Mouse (Mus musculus): Measurements from ENCODE around the gene Paxx. TPM values are rescaled to one million over a fixed set of nuclear protein-coding genes. Genes with fewer than 3 reads are reported as not detected.

Paxx gene
- polyA plus RNA-seq, 1 experiment from 2014 or later = 23.5 TPM

- no peaks in the 10 kb centered on the region for H3K9me3 ChIP-seq (ENCODE audit: control insufficient read depth, low read length)
- no peak overlapping the region for H3K9ac ChIP-seq (ENCODE audit: low read depth, low read length)
- no peaks in the 10 kb centered on the region for H3K27me3 ChIP-seq (ENCODE audit: control insufficient read depth, insufficient read depth, low read length)
- H3K36me3 ChIP-seq (ENCODE audit: control insufficient read depth, insufficient read depth, low read length) = no peaks in the 10 kb centered on the region; the same call in 1 of the 2 replicates
- H3K4me3 ChIP-seq (ENCODE audit: low read length) = no peak overlapping the region
- H3K4me2 ChIP-seq (replicated peaks; ENCODE audit: low read depth, low read length) = no peak overlapping the region
- H3K27ac ChIP-seq (ENCODE audit: low read depth, low read length) = no peak overlapping the region
- H3K4me1 ChIP-seq (ENCODE audit: control insufficient read depth, insufficient read depth, low read length) = no peaks in the 10 kb centered on the region; the same call in none of the 2 replicates
- ATAC-seq (ENCODE audit: low FRiP score, low TSS enrichment) = no peak
- WGBS = 79% methylated on average over 5 of the region's 5 CpGs
Measured at GRCm38 (mm10) chr2:25458911-25459310, 2.0 kb downstream of the Paxx start.

- Histone ChIP-seq H3K9me3 (ENCODE audit: control insufficient read depth, low read length) (no peaks in the 10 kb centered on the region), H3K4me2 (replicated peaks; ENCODE audit: low read depth, low read length) (no peak overlapping the region), H3K9ac (ENCODE audit: low read depth, low read length) (no peak overlapping the region), H3K4me3 (ENCODE audit: low read length) (no peak overlapping the region), H3K27me3 (ENCODE audit: control insufficient read depth, insufficient read depth, low read length) (no peaks in the 10 kb centered on the region), H3K4me1 (ENCODE audit: control insufficient read depth, insufficient read depth, low read length) (no peaks in the 10 kb centered on the region; the same call in none of the 2 replicates), H3K36me3 (ENCODE audit: control insufficient read depth, insufficient read depth, low read length) (no peaks in the 10 kb centered on the region; the same call in 1 of the 2 replicates), H3K27ac (ENCODE audit: low read depth, low read length) (no peak overlapping the region)
- 90% methylated on average over 9 of the region's 9 CpGs for WGBS
- no peak for ATAC-seq (ENCODE audit: low FRiP score, low TSS enrichment)
Measured at GRCm38 (mm10) chr2:25457022-25457896, 3.6 kb downstream of the Paxx start.

DNA sequence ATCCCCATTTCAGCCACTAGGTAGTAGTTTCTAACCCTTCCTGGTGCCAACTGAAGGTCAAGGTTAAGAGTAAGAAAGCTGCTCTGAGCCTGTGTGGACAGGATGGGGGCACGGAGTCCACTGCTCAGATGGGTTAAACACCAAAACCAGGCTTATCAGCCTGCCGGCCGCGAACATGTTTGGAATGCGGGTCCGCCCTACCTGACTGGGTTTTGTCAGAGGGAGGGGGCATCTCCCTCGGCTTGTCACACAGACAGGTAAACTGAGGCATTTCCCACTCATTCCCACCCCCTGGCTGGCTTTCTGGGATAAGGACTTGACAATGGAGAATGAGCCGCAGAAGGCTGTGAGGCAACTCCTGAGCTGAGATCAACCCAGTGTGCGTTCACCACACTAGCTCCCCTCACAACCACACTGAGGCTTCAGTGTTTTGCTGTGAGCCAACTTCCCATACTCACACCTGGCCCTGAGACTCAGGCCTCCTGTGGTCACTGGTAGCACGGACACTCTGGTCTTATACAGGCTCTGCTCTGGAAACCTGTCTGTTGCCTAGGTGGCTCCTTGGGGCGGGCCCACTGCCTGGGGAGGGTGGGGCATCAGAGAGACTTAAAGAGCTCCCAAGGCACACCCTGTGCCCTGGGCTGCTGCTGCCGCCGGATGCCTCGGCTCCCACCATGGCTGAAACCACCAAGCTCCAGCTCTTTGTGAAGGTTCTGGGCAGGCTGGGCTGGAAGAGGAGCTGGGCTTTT, 4.5 kb downstream of the Paxx start, which contains the start of gene Clic3:
Gene Clic3 (plus strand): TSS at position 634 of the 749 bp plus-strand sequence.
- H3K27me3 ChIP-seq (ENCODE audit: control insufficient read depth, insufficient read depth, low read length) = no peaks in the 10 kb centered on the region
- H3K9me3 ChIP-seq (ENCODE audit: control insufficient read depth, low read length) = no peaks in the 10 kb centered on the region
- no peak within 1 kb of the TSS for H3K4me2 ChIP-seq (replicated peaks; ENCODE audit: low read depth, low read length)
- H3K9ac ChIP-seq (ENCODE audit: low read depth, low read length) = no peak within 1 kb of the TSS
- H3K36me3 ChIP-seq (ENCODE audit: control insufficient read depth, insufficient read depth, low read length) = no peaks in the 10 kb centered on the region; the same call in 1 of the 2 replicates
- no peaks in the 10 kb centered on the region; the same call in none of the 2 replicates for H3K4me1 ChIP-seq (ENCODE audit: control insufficient read depth, insufficient read depth, low read length)
- H3K4me3 ChIP-seq (ENCODE audit: low read length) = no peak within 1 kb of the TSS
- WGBS = 60% methylated on average over 14 of the region's 14 CpGs
- no peak within 1 kb of the TSS for H3K27ac ChIP-seq (ENCODE audit: low read depth, low read length)
- no peak for ATAC-seq (ENCODE audit: low FRiP score, low TSS enrichment)

- WGBS = 45% methylated on average over 1 of the region's 1 CpGs
- H3K4me1 ChIP-seq (ENCODE audit: control insufficient read depth, insufficient read depth, low read length) = no peaks in the 10 kb centered on the region
- H3K9me3 ChIP-seq (ENCODE audit: control insufficient read depth, low read length) = no peaks in the 10 kb centered on the region
Measured at GRCm38 (mm10) chr2:25452951-25453350, 7.9 kb downstream of the Paxx start.

GRCm38 (mm10) chr2:25450853-25451647, 9.8 kb downstream of the Paxx start:
- Histone ChIP-seq H3K27ac (ENCODE audit: low read depth, low read length) (no peak overlapping the region), H3K4me3 (ENCODE audit: low read length) (no peak overlapping the region), H3K4me2 (replicated peaks; ENCODE audit: low read depth, low read length) (no peak overlapping the region), H3K36me3 (ENCODE audit: control insufficient read depth, insufficient read depth, low read length) (peaks cover 12% of the 10 kb centered on the region; the same call in 1 of the 2 replicates), H3K4me1 (ENCODE audit: control insufficient read depth, insufficient read depth, low read length) (no peaks in the 10 kb centered on the region), H3K9me3 (ENCODE audit: control insufficient read depth, low read length) (no peaks in the 10 kb centered on the region), H3K27me3 (ENCODE audit: control insufficient read depth, insufficient read depth, low read length) (no peaks in the 10 kb centered on the region), H3K9ac (ENCODE audit: low read depth, low read length) (no peak overlapping the region)
- 86% methylated on average over 8 of the region's 8 CpGs for WGBS
- ATAC-seq (ENCODE audit: low FRiP score, low TSS enrichment) = no peak

More at GRCm38 (mm10) chr2:25452951-25453350, 7.9 kb downstream of the Paxx start:
- ATAC-seq (ENCODE audit: low FRiP score, low TSS enrichment) = no peak
- H3K4me3 ChIP-seq (ENCODE audit: low read length) = no peak overlapping the region
- H3K27me3 ChIP-seq (ENCODE audit: control insufficient read depth, insufficient read depth, low read length) = no peaks in the 10 kb centered on the region
- no peak overlapping the region for H3K9ac ChIP-seq (ENCODE audit: low read depth, low read length)
- H3K4me2 ChIP-seq (replicated peaks; ENCODE audit: low read depth, low read length) = no peak overlapping the region
- H3K36me3 ChIP-seq (ENCODE audit: control insufficient read depth, insufficient read depth, low read length) = peaks cover 3% of the 10 kb centered on the region; the same call in 1 of the 2 replicates
- no peak overlapping the region for H3K27ac ChIP-seq (ENCODE audit: low read depth, low read length)

DNA sequence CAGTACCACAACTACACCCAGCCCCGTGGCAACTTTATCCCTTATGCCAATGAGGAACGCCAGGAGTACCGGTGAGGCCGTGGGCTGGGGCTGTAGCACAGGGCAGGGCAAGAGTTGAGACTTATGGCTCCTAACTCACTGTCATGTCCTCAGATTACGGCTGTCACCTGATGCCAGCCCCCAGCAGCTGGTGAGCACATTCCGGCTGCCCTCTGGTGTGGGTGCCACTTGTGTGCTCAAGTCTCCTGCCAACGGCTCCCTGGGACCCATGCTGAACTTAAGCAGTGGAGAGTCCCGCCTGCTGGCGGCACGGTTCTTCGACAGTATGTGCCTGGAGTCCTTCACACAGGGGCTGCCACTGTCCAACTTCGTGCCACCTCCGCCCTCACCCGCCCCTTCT, 18.2 kb downstream of the Paxx start:
- Histone ChIP-seq H3K36me3 (ENCODE audit: control insufficient read depth, insufficient read depth, low read length) (peaks cover 41% of the 10 kb centered on the region), H3K9ac (ENCODE audit: low read depth, low read length) (no peak overlapping the region), H3K27me3 (ENCODE audit: control insufficient read depth, insufficient read depth, low read length) (no peaks in the 10 kb centered on the region), H3K4me1 (ENCODE audit: control insufficient read depth, insufficient read depth, low read length) (no peaks in the 10 kb centered on the region), H3K9me3 (ENCODE audit: control insufficient read depth, low read length) (no peaks in the 10 kb centered on the region), H3K27ac (ENCODE audit: low read depth, low read length) (no peak overlapping the region), H3K4me3 (ENCODE audit: low read length) (no peak overlapping the region), H3K4me2 (replicated peaks; ENCODE audit: low read depth, low read length) (no peak overlapping the region)
- 89% methylated on average over 14 of the region's 14 CpGs for WGBS
- ATAC-seq (ENCODE audit: low FRiP score, low TSS enrichment) = no peak

GRCm38 (mm10) chr2:25441067-25441466, 19.8 kb downstream of the Paxx start:
- Histone ChIP-seq H3K9me3 (ENCODE audit: control insufficient read depth, low read length) (no peaks in the 10 kb centered on the region), H3K27ac (ENCODE audit: low read depth, low read length) (no peak overlapping the region), H3K36me3 (ENCODE audit: control insufficient read depth, insufficient read depth, low read length) (peaks cover 43% of the 10 kb centered on the region), H3K4me3 (ENCODE audit: low read length) (no peak overlapping the region), H3K4me2 (replicated peaks; ENCODE audit: low read depth, low read length) (no peak overlapping the region), H3K9ac (ENCODE audit: low read depth, low read length) (no peak overlapping the region), H3K27me3 (ENCODE audit: control insufficient read depth, insufficient read depth, low read length) (no peaks in the 10 kb centered on the region), H3K4me1 (ENCODE audit: control insufficient read depth, insufficient read depth, low read length) (no peaks in the 10 kb centered on the region)
- ATAC-seq (ENCODE audit: low FRiP score, low TSS enrichment) = no peak
- 87% methylated on average over 20 of the region's 20 CpGs for WGBS

DNA sequence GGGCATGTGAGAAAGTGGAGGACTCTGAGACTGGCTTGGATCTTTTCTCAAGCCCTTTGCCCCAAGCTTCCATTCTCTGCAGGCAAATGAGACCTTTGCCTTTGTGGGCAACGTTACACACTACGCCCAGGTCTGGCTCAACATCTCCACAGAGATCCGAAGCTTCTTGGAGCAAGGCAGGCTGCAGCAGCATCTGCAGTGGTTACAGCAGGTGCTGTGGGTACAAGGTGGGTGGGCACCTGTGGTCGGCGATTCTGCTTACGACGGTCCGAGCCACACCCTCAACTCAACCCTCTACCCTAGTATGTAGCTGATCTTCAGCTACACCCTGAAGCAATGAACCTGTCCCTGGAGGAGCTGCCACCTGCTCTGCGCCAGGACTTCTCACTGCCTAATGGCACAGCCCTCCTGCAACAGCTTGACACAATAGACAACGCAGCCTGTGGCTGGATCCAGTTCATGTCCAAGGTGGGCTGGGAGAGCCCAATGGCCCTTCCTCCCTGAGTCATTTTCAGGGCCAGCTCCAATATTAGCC, 24.5 kb downstream of the Paxx start:
- Histone ChIP-seq H3K36me3 (ENCODE audit: control insufficient read depth, insufficient read depth, low read length) (peaks cover 23% of the 10 kb centered on the region), H3K9me3 (ENCODE audit: control insufficient read depth, low read length) (no peaks in the 10 kb centered on the region), H3K4me2 (replicated peaks; ENCODE audit: low read depth, low read length) (no peak overlapping the region), H3K9ac (ENCODE audit: low read depth, low read length) (no peak overlapping the region), H3K4me1 (ENCODE audit: control insufficient read depth, insufficient read depth, low read length) (no peaks in the 10 kb centered on the region), H3K27me3 (ENCODE audit: control insufficient read depth, insufficient read depth, low read length) (no peaks in the 10 kb centered on the region), H3K4me3 (ENCODE audit: low read length) (no peak overlapping the region), H3K27ac (ENCODE audit: low read depth, low read length) (no peak overlapping the region)
- WGBS = 85% methylated on average over 10 of the region's 10 CpGs
- no peak for ATAC-seq (ENCODE audit: low FRiP score, low TSS enrichment)

All from kidney, embryonic 14.5 days (tissue).